Mouse (Mus musculus): ENCODE results near the gene Pygm. TPM values are rescaled to one million over a fixed set of nuclear protein-coding genes. Genes with fewer than 3 reads are reported as not detected.

Gene Pygm
- polyA plus RNA-seq (2012; rRNA removed), result 1.5 and 1.7 TPM in 2 replicates

DNA sequence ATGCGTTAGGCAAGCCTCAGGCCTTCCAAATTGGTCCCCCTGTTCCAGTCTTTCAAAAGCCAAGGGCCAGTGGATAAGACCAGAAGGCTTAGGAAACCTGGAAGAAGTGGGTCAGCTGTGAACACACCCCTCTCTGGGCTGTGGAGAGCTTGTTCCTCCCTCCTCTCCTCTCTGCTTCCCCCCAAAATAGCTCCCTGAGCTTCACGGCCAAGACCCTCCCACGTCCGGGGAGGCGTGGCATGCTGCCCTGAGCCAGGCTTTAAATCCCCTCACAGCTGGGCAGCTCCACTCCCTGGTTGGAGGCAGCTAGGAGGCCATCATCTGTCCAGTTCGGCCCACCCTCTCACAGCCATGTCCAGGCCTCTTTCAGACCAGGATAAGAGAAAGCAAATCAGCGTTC lies at the start of gene Pygm:
Gene Pygm (plus strand): TSS at position 272 of the 400 bp plus-strand sequence.

DNA sequence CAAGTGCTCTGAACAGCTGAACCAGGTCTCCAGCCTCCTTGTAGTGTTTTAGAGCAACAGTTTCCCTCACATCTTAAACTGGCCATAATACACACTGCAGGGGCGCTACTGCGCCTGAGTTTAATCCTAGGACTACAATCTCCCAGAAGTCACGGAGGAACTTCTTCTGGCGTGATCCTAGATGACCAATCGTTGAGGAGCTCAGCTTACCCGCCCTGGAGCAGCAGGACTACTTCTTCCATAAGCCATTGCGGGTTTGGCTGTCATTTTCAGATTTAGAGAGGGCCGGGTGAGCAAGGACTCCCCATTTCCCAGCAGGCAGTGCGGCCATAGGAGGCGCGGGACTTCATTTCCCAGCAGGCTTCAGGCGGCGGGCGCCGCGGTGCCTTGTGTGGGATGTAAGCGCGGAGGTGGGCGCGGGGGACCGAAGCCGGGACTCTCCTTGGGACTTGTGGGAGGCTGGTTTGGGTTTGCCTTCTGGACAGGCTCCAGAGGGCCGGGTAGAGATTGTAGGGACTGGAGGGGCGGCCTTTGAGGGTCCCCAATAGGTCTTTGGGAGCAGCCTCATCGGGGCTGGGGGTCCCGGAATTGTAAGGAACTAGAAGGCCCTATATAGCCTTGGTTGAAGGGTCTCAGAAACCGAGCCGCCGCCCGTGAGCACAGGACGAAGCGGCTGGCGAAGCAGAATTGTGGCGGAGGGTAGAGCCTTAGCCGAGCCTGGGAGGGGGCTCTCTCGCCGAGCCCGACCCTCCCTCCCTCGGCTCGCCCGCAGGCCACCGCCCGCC lies 49.3 kb upstream of the Pygm start, which contains the start of gene Men1:
Gene Men1 (plus strand): TSS at position 307 of the 785 bp plus-strand sequence.

DNA sequence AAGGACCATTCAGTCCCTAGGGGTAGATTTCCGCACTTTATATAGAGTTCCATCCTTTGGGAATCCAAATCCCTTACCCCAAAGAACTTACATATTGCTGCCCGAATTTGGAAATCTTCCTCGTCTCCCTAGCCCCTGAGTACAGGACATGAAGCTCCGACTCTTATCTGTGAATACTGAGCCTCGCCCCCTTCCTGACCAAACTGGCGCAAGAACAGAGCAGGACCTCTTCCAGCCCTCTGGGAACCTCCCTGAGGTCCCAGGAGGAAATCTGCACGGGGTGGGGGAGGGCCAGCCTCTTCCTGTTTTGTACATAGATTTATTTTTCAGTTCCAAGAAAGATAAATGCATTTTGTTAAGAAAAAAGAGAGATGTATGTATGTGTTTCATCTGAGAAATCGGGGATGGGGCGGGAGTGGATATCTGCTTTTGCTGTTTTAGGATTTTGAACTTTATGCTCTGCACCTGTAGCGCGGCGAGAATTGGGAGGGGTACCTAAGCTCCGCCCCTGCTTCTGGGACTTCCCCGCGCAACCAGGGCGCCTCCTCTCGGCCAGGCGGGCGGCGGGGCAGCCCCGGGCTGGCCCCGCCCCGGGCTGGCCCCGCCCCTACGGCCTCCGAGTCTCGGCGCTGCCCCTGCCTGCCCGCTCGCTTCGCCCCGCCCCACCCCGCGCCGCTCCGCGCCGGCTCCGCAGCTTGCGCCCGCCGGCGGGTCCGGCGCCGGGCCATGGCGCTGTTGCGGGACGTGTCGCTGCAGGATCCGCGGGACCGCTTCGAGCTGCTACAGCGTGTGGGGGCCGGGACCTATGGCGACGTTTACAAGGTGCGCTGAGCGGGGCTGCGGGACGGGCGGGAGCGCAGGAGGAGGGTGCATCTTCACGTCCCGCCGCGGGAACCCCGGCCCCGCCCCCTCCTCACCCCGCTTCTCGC lies 43.4 kb upstream of the Pygm start, which contains the start of gene Map4k2:
Gene Map4k2 (plus strand): TSS at position 612 of the 929 bp plus-strand sequence.

DNA sequence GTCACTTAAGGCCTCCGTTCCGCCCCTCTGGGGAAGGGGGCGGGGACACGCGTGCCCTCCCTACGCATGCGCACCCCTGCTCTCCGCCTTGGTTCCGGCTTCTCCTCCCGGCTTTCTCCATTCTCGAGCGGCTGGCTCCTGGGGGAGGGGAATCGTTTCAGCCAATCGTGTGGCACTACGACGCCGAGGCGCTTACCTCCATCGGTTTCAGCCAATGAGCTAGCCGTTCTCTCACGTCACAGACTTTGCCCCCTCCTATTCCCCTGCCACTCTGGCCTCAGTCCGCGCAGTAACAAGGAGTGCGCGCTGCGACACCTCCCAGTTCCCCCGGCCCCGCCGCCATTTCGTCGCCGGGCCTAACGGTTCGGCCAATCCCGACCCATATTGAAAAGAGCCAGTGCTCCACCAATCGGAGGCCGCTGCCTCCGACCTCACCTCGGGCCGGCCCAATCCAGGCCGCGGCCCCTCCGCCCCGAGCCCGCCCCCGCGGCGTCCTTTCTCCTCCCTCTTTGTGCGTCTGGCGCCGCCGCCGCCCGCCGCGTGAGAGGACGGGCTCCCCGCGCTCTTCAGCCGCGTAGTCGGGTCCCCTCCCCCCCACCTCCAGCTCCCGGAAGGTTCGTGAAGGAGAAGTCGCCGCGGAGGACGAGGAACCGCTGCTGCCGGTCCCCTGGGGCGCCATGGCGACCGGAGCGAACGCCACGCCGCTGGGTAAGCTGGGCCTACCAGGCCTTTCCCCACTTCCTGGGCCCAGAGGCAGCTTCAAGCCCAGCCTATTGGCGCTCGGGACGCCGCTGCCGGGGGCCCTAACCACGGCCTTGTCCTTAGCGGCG lies 20.6 kb upstream of the Pygm start, which contains the start of gene Sf1:
Gene Sf1 (plus strand): TSS at position 280 of the 830 bp plus-strand sequence.

DNA sequence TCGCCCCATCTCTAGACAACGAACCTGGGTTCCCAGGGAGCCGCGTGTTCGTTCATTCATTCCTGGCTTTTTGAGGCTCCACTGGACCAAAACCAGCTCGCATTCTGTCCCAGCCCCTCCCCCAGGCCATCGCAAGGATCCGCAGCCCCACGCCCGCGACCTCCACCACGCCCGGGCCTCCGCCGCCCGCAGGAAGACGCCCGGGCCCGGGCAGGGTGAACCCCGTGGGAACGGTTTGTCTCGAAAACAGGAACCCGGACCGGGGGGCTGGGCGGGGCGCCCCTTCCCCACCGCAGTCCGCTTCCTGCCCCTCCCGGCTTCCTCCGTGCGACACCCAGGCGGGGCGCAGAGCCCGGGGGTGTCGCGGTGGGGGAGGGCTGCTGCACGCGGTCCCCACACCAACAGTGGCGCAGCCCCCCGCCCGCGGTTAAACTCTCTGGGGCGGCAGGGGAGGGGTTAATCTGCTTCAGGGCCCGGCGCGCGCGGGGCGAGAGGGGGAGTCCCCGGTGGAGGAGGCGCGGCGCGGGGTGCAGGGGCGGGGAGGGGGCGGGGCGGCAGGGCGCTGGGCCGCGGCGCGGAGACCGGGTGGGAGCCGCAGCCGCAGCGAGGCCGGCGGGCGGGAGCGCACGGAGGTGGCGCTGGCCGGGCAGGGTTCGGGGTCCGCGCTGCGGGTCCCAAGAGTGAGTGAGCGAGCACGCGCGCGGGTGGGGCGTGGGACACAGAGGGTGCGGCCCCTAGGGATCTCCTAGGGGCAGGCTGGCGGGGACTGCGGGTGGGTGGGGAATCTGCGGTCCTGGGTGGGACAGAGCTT lies 15.3 kb downstream of the Pygm start, which contains the start of gene Rasgrp2:
Gene Rasgrp2 (plus strand): TSS at position 56 of the 811 bp plus-strand sequence.

DNA sequence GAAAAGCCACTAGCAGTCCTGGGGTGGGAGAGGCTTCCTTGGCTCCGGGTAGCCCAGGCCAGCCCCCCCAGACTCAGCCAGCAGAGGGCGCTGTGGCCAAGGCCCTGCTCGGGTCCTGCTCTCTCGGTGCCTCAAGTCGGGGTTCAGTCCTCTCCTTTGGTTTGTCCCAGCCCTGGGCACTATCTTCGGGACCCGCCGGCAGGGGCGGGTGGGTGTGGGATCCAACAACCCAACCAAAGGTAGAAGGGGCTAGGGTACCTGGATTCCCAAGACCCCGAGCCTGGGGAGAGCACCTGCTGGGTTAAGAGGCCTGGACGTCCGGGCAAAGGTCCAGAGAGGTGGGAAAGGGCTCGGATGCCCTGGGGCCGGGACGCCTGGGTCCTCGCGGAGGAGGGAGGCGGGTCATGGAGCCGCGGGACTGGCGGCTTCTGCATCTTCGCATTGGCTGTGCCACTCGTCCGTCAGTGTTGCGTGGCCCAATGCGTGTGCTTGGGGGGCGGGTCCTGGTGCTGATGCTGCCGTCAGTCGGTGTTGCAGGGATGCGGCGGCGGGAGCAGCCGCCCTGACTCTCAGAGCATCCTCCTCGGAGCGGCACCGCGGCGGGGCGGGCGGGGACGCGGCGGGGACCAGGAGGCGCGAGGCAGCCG lies 34.2 kb downstream of the Pygm start, which contains the start of gene Nrxn2:
Gene Nrxn2 (plus strand): TSS at position 499 of the 647 bp plus-strand sequence.

Other genes starting within 250 kb of the Pygm start
- gene Batf2, start 243.4 kb upstream of the Pygm start, polyA plus RNA-seq (2012; rRNA removed), result 0.27 and 0.37 TPM in 2 replicates
- 22.1 and 23.4 TPM in 2 replicates for gene Arl2, start 242.9 kb upstream of the Pygm start, polyA plus RNA-seq (2012; rRNA removed)
- gene Majin, start 200.0 kb upstream of the Pygm start, polyA plus RNA-seq (2012; rRNA removed), result not detected in 2 replicates
- gene Gpha2, start 158.0 kb upstream of the Pygm start, polyA plus RNA-seq (2012; rRNA removed), result 0.07 and 0.08 TPM in 2 replicates
- gene Ppp2r5b, start 148.5 kb upstream of the Pygm start, polyA plus RNA-seq (2012; rRNA removed), result 2.7 and 2.8 TPM in 2 replicates
- 4.1 and 5.0 TPM in 2 replicates for gene Atg2a, start 142.7 kb upstream of the Pygm start, polyA plus RNA-seq (2012; rRNA removed)
- 64.9 and 71.3 TPM in 2 replicates for gene Ehd1, start 107.7 kb upstream of the Pygm start, polyA plus RNA-seq (2012; rRNA removed)
- 2.0 TPM in 2 replicates for gene Cdc42bpg, start 77.9 kb upstream of the Pygm start, polyA plus RNA-seq (2012; rRNA removed)
- gene Men1, start 49.4 kb upstream of the Pygm start, polyA plus RNA-seq (2012; rRNA removed), result 16.2 and 19.2 TPM in 2 replicates
- 13.7 and 16.5 TPM in 2 replicates for gene Map4k2, start 43.3 kb upstream of the Pygm start, polyA plus RNA-seq (2012; rRNA removed)
- 48.0 and 61.2 TPM in 2 replicates for gene Sf1, start 20.7 kb upstream of the Pygm start, polyA plus RNA-seq (2012; rRNA removed)
- 69.5 and 79.2 TPM in 2 replicates for gene Rasgrp2, start 14.9 kb downstream of the Pygm start, polyA plus RNA-seq (2012; rRNA removed)
- 0.31 and 0.40 TPM in 2 replicates for gene Nrxn2, start 34.3 kb downstream of the Pygm start, polyA plus RNA-seq (2012; rRNA removed)
- not detected in 2 replicates for gene Slc22a12, start 158.6 kb downstream of the Pygm start, polyA plus RNA-seq (2012; rRNA removed)

All from liver, embryonic 14 days (tissue).